Mouse (Mus musculus): ENCODE measurements around the gene Gm3239. TPM values are rescaled to one million over a fixed set of nuclear protein-coding genes. Genes with fewer than 3 reads are reported as not detected.

Gm3239 gene
- not detected for polyA plus RNA-seq (2014; fragmentation: Illumina TruSeq; extraction: RNeasy Lipid Tissue Mini Kit (QIAGEN cat#74804); ENCODE audit: low read depth, low replicate concordance)

GRCm38 (mm10) chr14:4663892-4664291, at the start of gene Gm3239:
TSS of gene Gm3239 (plus strand) at chr14:4664192.

GRCm38 (mm10) chr14:4632052-4632451, 31.9 kb upstream of the Gm3239 start, which contains the start of gene Gm8159:
TSS of gene Gm8159 (plus strand) at chr14:4632352.

GRCm38 (mm10) chr14:4708938-4709337, 44.9 kb downstream of the Gm3239 start, which contains the start of gene Gm7876:
TSS of gene Gm7876 (plus strand) at chr14:4709238.

Other genes with a start within 250 kb of the Gm3239 start
- gene Gm3164, start 248.7 kb upstream of the Gm3239 start, polyA plus RNA-seq (2014; fragmentation: Illumina TruSeq; extraction: RNeasy Lipid Tissue Mini Kit (QIAGEN cat#74804); ENCODE audit: low read depth, low replicate concordance), result 0.88 TPM
- 3.5 TPM for gene Gm3173, start 233.2 kb upstream of the Gm3239 start, polyA plus RNA-seq (2014; fragmentation: Illumina TruSeq; extraction: RNeasy Lipid Tissue Mini Kit (QIAGEN cat#74804); ENCODE audit: low read depth, low replicate concordance)
- not detected for gene Gm3182, start 182.4 kb upstream of the Gm3239 start, polyA plus RNA-seq (2014; fragmentation: Illumina TruSeq; extraction: RNeasy Lipid Tissue Mini Kit (QIAGEN cat#74804); ENCODE audit: low read depth, low replicate concordance)
- not detected for gene Gm3047, start 108.8 kb upstream of the Gm3239 start, polyA plus RNA-seq (2014; fragmentation: Illumina TruSeq; extraction: RNeasy Lipid Tissue Mini Kit (QIAGEN cat#74804); ENCODE audit: low read depth, low replicate concordance)
- gene Gm8159, start 31.8 kb upstream of the Gm3239 start, polyA plus RNA-seq (2014; fragmentation: Illumina TruSeq; extraction: RNeasy Lipid Tissue Mini Kit (QIAGEN cat#74804); ENCODE audit: low read depth, low replicate concordance), result not detected
- not detected for gene Gm7876, start 45.0 kb downstream of the Gm3239 start, polyA plus RNA-seq (2014; fragmentation: Illumina TruSeq; extraction: RNeasy Lipid Tissue Mini Kit (QIAGEN cat#74804); ENCODE audit: low read depth, low replicate concordance)
- gene Gm3252, start 62.6 kb downstream of the Gm3239 start, polyA plus RNA-seq (2014; fragmentation: Illumina TruSeq; extraction: RNeasy Lipid Tissue Mini Kit (QIAGEN cat#74804); ENCODE audit: low read depth, low replicate concordance), result not detected
- not detected for gene Gm9602, start 112.1 kb downstream of the Gm3239 start, polyA plus RNA-seq (2014; fragmentation: Illumina TruSeq; extraction: RNeasy Lipid Tissue Mini Kit (QIAGEN cat#74804); ENCODE audit: low read depth, low replicate concordance)
- not detected for gene Gm3269, start 173.9 kb downstream of the Gm3239 start, polyA plus RNA-seq (2014; fragmentation: Illumina TruSeq; extraction: RNeasy Lipid Tissue Mini Kit (QIAGEN cat#74804); ENCODE audit: low read depth, low replicate concordance)
- not detected for gene Gm3264, start 191.4 kb downstream of the Gm3239 start, polyA plus RNA-seq (2014; fragmentation: Illumina TruSeq; extraction: RNeasy Lipid Tissue Mini Kit (QIAGEN cat#74804); ENCODE audit: low read depth, low replicate concordance)
- gene Gm3278, start 228.2 kb downstream of the Gm3239 start, polyA plus RNA-seq (2014; fragmentation: Illumina TruSeq; extraction: RNeasy Lipid Tissue Mini Kit (QIAGEN cat#74804); ENCODE audit: low read depth, low replicate concordance), result not detected

Data from sigmoid colon, adult 10 weeks (tissue).